Mouse (Mus musculus): Measurements from ENCODE around the gene Cetn4. TPM values are rescaled to one million over a fixed set of nuclear protein-coding genes. Genes with fewer than 3 reads are reported as not detected.

Cetn4 gene
- 0.04 TPM in 1 of 2 replicates, not detected in the other for polyA plus RNA-seq (2012; rRNA removed)

GRCm38 (mm10) chr3:37312370-37312941 lies at the start of gene Cetn4, which contains the start of gene Bbs12:
Cetn4 (minus strand) TSS chr3:37312708.
Bbs12 (plus strand) TSS chr3:37312554.

GRCm38 (mm10) chr3:37348221-37349165 lies 36.0 kb upstream of the Cetn4 start, which contains the start of gene Fgf2:
Fgf2 (plus strand) TSS chr3:37348346.

Other genes starting within 250 kb of the Cetn4 start
- gene Adad1, start 249.2 kb downstream of the Cetn4 start, polyA plus RNA-seq (2012; rRNA removed) = not detected in 2 replicates
- gene Il2, start 186.7 kb downstream of the Cetn4 start, polyA plus RNA-seq (2012; rRNA removed) = not detected in 2 replicates
- gene Il21, start 80.1 kb downstream of the Cetn4 start, polyA plus RNA-seq (2012; rRNA removed) = not detected in 2 replicates
- 0.03 and 0.23 TPM in 2 replicates for gene Bbs12, start 154 bp downstream of the Cetn4 start, polyA plus RNA-seq (2012; rRNA removed)
- gene Fgf2, start 35.6 kb upstream of the Cetn4 start, polyA plus RNA-seq (2012; rRNA removed) = 0.38 and 0.71 TPM in 2 replicates
- 0.19 and 0.59 TPM in 2 replicates for gene Spata5, start 107.2 kb upstream of the Cetn4 start, polyA plus RNA-seq (2012; rRNA removed)
- 9.3 and 17.9 TPM in 2 replicates for gene Nudt6, start 107.5 kb upstream of the Cetn4 start, polyA plus RNA-seq (2012; rRNA removed)